Mouse (Mus musculus) brain, embryonic 14.5 days (tissue): ENCODE results near the gene Pank1.

Source experiments
- CTCF ChIP-seq: fragments of 200-500 bp; IDR thresholded peaks from 2 replicates; pipeline ENCODE4 v1.5.1; 2012; ENCODE audit warnings: inconsistent platforms, mild to moderate bottlenecking, moderate library complexity, borderline replicate concordance; ENCODE audit not compliant: insufficient read depth, insufficient read length; ENCODE audit errors: extremely low read depth
- POLR2A ChIP-seq: fragments of 200-500 bp; IDR thresholded peaks from 2 replicates; pipeline ENCODE4 v1.6.1; 2012; ENCODE audit warnings: mild to moderate bottlenecking, inconsistent platforms, borderline replicate concordance; ENCODE audit not compliant: poor library complexity, insufficient read depth, insufficient read length, severe bottlenecking; ENCODE audit errors: extremely low read depth

DNA sequence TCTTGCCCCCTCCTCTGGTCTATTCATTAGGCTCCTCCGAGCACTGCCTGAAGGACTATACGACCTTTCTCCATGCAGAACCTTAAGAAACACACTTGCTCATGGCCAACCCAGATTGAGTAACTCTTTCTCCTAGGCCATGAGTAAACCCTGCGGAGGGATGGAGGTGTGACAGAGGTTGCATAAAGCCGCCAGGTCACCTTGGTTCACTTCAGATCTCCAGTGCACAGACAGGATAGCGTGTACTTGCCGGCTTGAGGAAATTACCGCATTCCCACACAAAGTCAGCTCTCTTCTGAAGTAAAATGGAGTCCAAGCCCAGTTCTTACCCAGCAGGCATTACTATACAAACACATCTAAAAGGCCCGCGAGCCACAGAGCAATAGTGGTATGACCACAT lies 40.6 kb downstream of the Pank1 start:
- TF ChIP-seq CTCF (no peak), POLR2A (no peak)
